Mouse (Mus musculus): Measurements from ENCODE around the gene Tppp3. TPM values are rescaled to one million over a fixed set of nuclear protein-coding genes. Genes with fewer than 3 reads are reported as not detected.
A peak's percentile ranks its signal among the peaks of the same experiment; 100 is the strongest.

The Tppp3 gene
- total RNA-seq, 1 experiment: 17.3 TPM

DNA sequence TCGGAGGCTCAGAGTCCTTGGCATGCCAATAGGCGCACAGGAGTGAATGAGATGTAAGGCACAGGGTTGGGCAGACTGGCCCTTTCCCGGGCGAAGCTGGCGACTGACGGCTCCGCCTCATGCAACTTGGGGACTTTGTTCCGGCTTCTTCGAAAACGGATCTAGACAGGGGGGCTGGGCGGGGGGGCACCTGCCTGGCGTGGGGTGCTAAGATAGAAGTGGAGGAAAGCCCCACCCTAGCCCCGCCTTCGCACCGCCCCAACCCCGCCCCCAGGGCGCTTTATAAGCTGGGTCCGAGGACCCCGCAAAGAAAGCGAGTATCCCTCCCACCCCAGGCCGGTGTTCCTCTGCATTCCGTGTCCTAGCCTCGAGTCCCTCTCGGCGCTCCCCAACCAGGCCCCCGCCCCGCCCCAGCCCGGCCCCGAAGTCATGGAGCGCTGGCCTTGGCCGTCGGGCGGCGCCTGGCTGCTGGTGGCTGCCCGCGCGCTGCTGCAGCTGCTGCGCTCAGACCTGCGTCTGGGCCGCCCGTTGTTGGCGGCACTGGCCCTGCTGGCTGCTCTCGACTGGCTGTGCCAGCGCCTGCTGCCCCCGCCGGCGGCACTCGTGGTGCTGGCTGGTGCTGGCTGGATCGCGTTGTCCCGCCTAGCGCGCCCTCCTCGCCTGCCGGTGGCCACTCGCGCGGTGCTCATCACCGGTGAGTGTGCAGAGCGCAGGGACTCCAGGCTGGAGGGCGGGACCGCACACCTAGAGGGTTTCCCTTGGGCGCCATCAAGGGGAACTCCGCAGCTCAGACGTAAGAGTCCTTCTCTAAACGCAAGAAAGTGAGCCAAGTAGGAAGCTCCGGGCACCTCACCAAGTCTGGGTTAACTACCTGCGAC, 47.3 kb upstream of the Tppp3 start, which contains the start of gene Hsd11b2:
Gene Hsd11b2 (plus strand): TSS at position 320 of the 878 bp plus-strand sequence.
- Histone ChIP-seq H3K36me3 (ENCODE audit: control insufficient read depth, insufficient read depth, low read length, poor library complexity, severe bottlenecking) (peaks cover 12% of the 10 kb centered on the region; the same call in 1 of the 2 replicates), H3K9me3 (ENCODE audit: control insufficient read depth, insufficient read depth, low read depth, low read length) (no peaks in the 10 kb centered on the region), H3K4me1 (ENCODE audit: control insufficient read depth in 2 of 2, insufficient read depth in 2 of 2, low read length in 2 of 2, poor library complexity in 1 of 2) (peaks cover 0 to 23% of the 10 kb centered on the region in 2 experiments; a peak in 2 of 4 replicates), H3K4me3 (ENCODE audit: insufficient read depth in 1 of 2, low read depth in 1 of 2, low read length in 2 of 2, poor library complexity in 1 of 2, severe bottlenecking in 1 of 2) (peak within 1 kb of the TSS; percentile 84 to 90), H3K27ac (ENCODE audit: insufficient read depth, low read depth, low read length, poor library complexity, severe bottlenecking) (no peak within 1 kb of the TSS), H3K9ac (ENCODE audit: insufficient read depth, low read depth, low read length, poor library complexity, severe bottlenecking) (peak within 1 kb of the TSS; percentile 70)
- in situ Hi-C loops (cut with MboI; ENCODE audit: low sequenced_read_pairs in 2 of 2, unreplicated experiment in 2 of 2): no loop called here
- no peak for TF ChIP-seq MAFK (IDR thresholded peaks at IDR 0.05; ENCODE audit: insufficient read depth, low read depth, low read length)
- no peak for TF ChIP-seq HCFC1 (IDR thresholded peaks at IDR 0.05; ENCODE audit: borderline replicate concordance, insufficient read depth, low read length)
- TF ChIP-seq CHD2 (IDR thresholded peaks at IDR 0.05; ENCODE audit: low read depth, low read length): no peak
- no peak for TF ChIP-seq ZNF384 (IDR thresholded peaks at IDR 0.05; ENCODE audit: low read depth, low read length)
- TF ChIP-seq ZC3H11A (IDR thresholded peaks at IDR 0.05; ENCODE audit: borderline replicate concordance, low read depth, low read length): no peak
- DNase-seq (ENCODE audit: low read depth, low spot score): no peak

GRCm38 (mm10) chr8:105517346-105517745, 46.0 kb upstream of the Tppp3 start:
- TF ChIP-seq ZNF384 (IDR thresholded peaks at IDR 0.05; ENCODE audit: low read depth, low read length): no peak
- TF ChIP-seq HCFC1 (IDR thresholded peaks at IDR 0.05; ENCODE audit: borderline replicate concordance, insufficient read depth, low read length): no peak
- TF ChIP-seq ZC3H11A (IDR thresholded peaks at IDR 0.05; ENCODE audit: borderline replicate concordance, low read depth, low read length): no peak
- TF ChIP-seq MAFK (IDR thresholded peaks at IDR 0.05; ENCODE audit: insufficient read depth, low read depth, low read length): no peak
- no peak for TF ChIP-seq CHD2 (IDR thresholded peaks at IDR 0.05; ENCODE audit: low read depth, low read length)
- no peak for DNase-seq (ENCODE audit: low read depth, low spot score)
- Histone ChIP-seq H3K4me1 (ENCODE audit: control insufficient read depth in 2 of 2, insufficient read depth in 2 of 2, low read length in 2 of 2, poor library complexity in 1 of 2) (peaks cover 0 to 23% of the 10 kb centered on the region in 2 experiments; a peak in 2 of 4 replicates), H3K36me3 (ENCODE audit: control insufficient read depth, insufficient read depth, low read length, poor library complexity, severe bottlenecking) (peaks cover 5% of the 10 kb centered on the region; the same call in 1 of the 2 replicates), H3K9me3 (ENCODE audit: control insufficient read depth, insufficient read depth, low read depth, low read length) (no peaks in the 10 kb centered on the region), H3K27ac (ENCODE audit: insufficient read depth, low read depth, low read length, poor library complexity, severe bottlenecking) (no peak overlapping the region), H3K4me3 (ENCODE audit: insufficient read depth in 1 of 2, low read depth in 1 of 2, low read length in 2 of 2, poor library complexity in 1 of 2, severe bottlenecking in 1 of 2) (no peak overlapping the region), H3K9ac (ENCODE audit: insufficient read depth, low read depth, low read length, poor library complexity, severe bottlenecking) (no peak overlapping the region)
- in situ Hi-C loops (cut with MboI; ENCODE audit: low sequenced_read_pairs in 2 of 2, unreplicated experiment in 2 of 2): no loop called here

GRCm38 (mm10) chr8:105516018-105516645, 44.8 kb upstream of the Tppp3 start:
- H3K9ac ChIP-seq (ENCODE audit: insufficient read depth, low read depth, low read length, poor library complexity, severe bottlenecking): no peak overlapping the region
- TF ChIP-seq ZC3H11A (IDR thresholded peaks at IDR 0.05; ENCODE audit: borderline replicate concordance, low read depth, low read length): peak; percentile 14; the same call in 1 of the 2 replicates
- no peak for TF ChIP-seq CHD2 (IDR thresholded peaks at IDR 0.05; ENCODE audit: low read depth, low read length)
- H3K36me3 ChIP-seq (ENCODE audit: control insufficient read depth, insufficient read depth, low read length, poor library complexity, severe bottlenecking): no peaks in the 10 kb centered on the region
- H3K27ac ChIP-seq (ENCODE audit: insufficient read depth, low read depth, low read length, poor library complexity, severe bottlenecking): no peak overlapping the region
- H3K4me3 ChIP-seq (ENCODE audit: insufficient read depth in 1 of 2, low read depth in 1 of 2, low read length in 2 of 2, poor library complexity in 1 of 2, severe bottlenecking in 1 of 2): peak overlapping the region in 1 of 2 experiments; percentile 33; a peak in 2 of 4 replicates
- in situ Hi-C loops (cut with MboI; ENCODE audit: low sequenced_read_pairs in 2 of 2, unreplicated experiment in 2 of 2): no loop called here
- peak; percentile 93 for DNase-seq (ENCODE audit: low read depth, low spot score)
- H3K9me3 ChIP-seq (ENCODE audit: control insufficient read depth, insufficient read depth, low read depth, low read length): no peaks in the 10 kb centered on the region
- peaks cover 0 to 21% of the 10 kb centered on the region in 2 experiments; a peak in 2 of 4 replicates for H3K4me1 ChIP-seq (ENCODE audit: control insufficient read depth in 2 of 2, insufficient read depth in 2 of 2, low read length in 2 of 2, poor library complexity in 1 of 2)

GRCm38 (mm10) chr8:105514656-105515055, 43.3 kb upstream of the Tppp3 start:
- H3K9me3 ChIP-seq (ENCODE audit: control insufficient read depth, insufficient read depth, low read depth, low read length): no peaks in the 10 kb centered on the region
- no peak overlapping the region for H3K4me3 ChIP-seq (ENCODE audit: insufficient read depth in 1 of 2, low read depth in 1 of 2, low read length in 2 of 2, poor library complexity in 1 of 2, severe bottlenecking in 1 of 2)
- no peak overlapping the region for H3K9ac ChIP-seq (ENCODE audit: insufficient read depth, low read depth, low read length, poor library complexity, severe bottlenecking)
- H3K4me1 ChIP-seq (ENCODE audit: control insufficient read depth in 2 of 2, insufficient read depth in 2 of 2, low read length in 2 of 2, poor library complexity in 1 of 2): peaks cover 0 to 18% of the 10 kb centered on the region in 2 experiments; a peak in 2 of 4 replicates
- H3K27ac ChIP-seq (ENCODE audit: insufficient read depth, low read depth, low read length, poor library complexity, severe bottlenecking): no peak overlapping the region
- no peaks in the 10 kb centered on the region for H3K36me3 ChIP-seq (ENCODE audit: control insufficient read depth, insufficient read depth, low read length, poor library complexity, severe bottlenecking)
- no peak for TF ChIP-seq ZNF384 (IDR thresholded peaks at IDR 0.05; ENCODE audit: low read depth, low read length)
- no peak for DNase-seq (ENCODE audit: low read depth, low spot score)
- in situ Hi-C loops (cut with MboI; ENCODE audit: low sequenced_read_pairs in 2 of 2, unreplicated experiment in 2 of 2): no loop called here

Data from ES-E14 (cell line).